Mouse (Mus musculus): ENCODE data around the gene Prss43. TPM values are rescaled to one million over a fixed set of nuclear protein-coding genes. Genes with fewer than 3 reads are reported as not detected.

Prss43 gene
- polyA plus RNA-seq, 1 experiment from 2014 or later: not detected

- H3K9me3 ChIP-seq (ENCODE audit: control insufficient read depth, low read length): no peaks in the 10 kb centered on the region
- H3K9ac ChIP-seq: no peak within 1 kb of the TSS
- H3K4me1 ChIP-seq (replicated peaks; ENCODE audit: control insufficient read depth, insufficient read depth, low read length): no peaks in the 10 kb centered on the region
- H3K4me3 ChIP-seq (replicated peaks; ENCODE audit: low read length): no peak within 1 kb of the TSS
- WGBS: 83% methylated on average over 19 of the region's 19 CpGs
- DNase-seq (ENCODE audit: low spot score): no peak
- H3K36me3 ChIP-seq (replicated peaks; ENCODE audit: control insufficient read depth, insufficient read depth): no peaks in the 10 kb centered on the region
- peak within 1 kb of the TSS; percentile 15; the same call in 1 of the 2 replicates for H3K4me2 ChIP-seq (replicated peaks)
- H3K27me3 ChIP-seq (ENCODE audit: control insufficient read depth, insufficient read depth, low read length): no peaks in the 10 kb centered on the region
- no peak within 1 kb of the TSS for H3K27ac ChIP-seq
- ATAC-seq (ENCODE audit: low FRiP score): no peak
Measured at GRCm38 (mm10) chr9:110834411-110834810, 7.9 kb downstream of the Prss43 start, which contains the start of gene Prss45. Gene Prss45 (plus strand): TSS chr9:110834588.

- 35% methylated on average over 10 of the region's 10 CpGs for WGBS
- no peak for DNase-seq (ENCODE audit: low spot score)
- H3K36me3 ChIP-seq (replicated peaks; ENCODE audit: control insufficient read depth, insufficient read depth): no peaks in the 10 kb centered on the region
- ATAC-seq (ENCODE audit: low FRiP score): no peak
- H3K9ac ChIP-seq: no peak overlapping the region
- no peak overlapping the region for H3K4me3 ChIP-seq (replicated peaks; ENCODE audit: low read length)
- no peaks in the 10 kb centered on the region for H3K4me1 ChIP-seq (replicated peaks; ENCODE audit: control insufficient read depth, insufficient read depth, low read length)
- no peak overlapping the region for H3K27ac ChIP-seq
- H3K27me3 ChIP-seq (ENCODE audit: control insufficient read depth, insufficient read depth, low read length): no peaks in the 10 kb centered on the region
- H3K4me2 ChIP-seq (replicated peaks): peak overlapping the region; percentile 15; the same call in 1 of the 2 replicates
- H3K9me3 ChIP-seq (ENCODE audit: control insufficient read depth, low read length): no peaks in the 10 kb centered on the region
Measured at GRCm38 (mm10) chr9:110834961-110835360, 8.5 kb downstream of the Prss43 start.

GRCm38 (mm10) chr9:110836112-110836511 is 9.6 kb downstream of the Prss43 start:
- Histone ChIP-seq H3K4me2 (replicated peaks) (no peak overlapping the region), H3K9me3 (ENCODE audit: control insufficient read depth, low read length) (no peaks in the 10 kb centered on the region), H3K27me3 (ENCODE audit: control insufficient read depth, insufficient read depth, low read length) (no peaks in the 10 kb centered on the region), H3K36me3 (replicated peaks; ENCODE audit: control insufficient read depth, insufficient read depth) (no peaks in the 10 kb centered on the region), H3K9ac (no peak overlapping the region), H3K4me1 (replicated peaks; ENCODE audit: control insufficient read depth, insufficient read depth, low read length) (no peaks in the 10 kb centered on the region), H3K4me3 (replicated peaks; ENCODE audit: low read length) (no peak overlapping the region), H3K27ac (no peak overlapping the region)
- 48% methylated on average over 2 of the region's 2 CpGs for WGBS
- ATAC-seq (ENCODE audit: low FRiP score) (no peak), DNase-seq (ENCODE audit: low spot score) (no peak)

- ATAC-seq (ENCODE audit: low FRiP score): no peak
- Histone ChIP-seq H3K36me3 (replicated peaks; ENCODE audit: control insufficient read depth, insufficient read depth) (no peaks in the 10 kb centered on the region), H3K27ac (no peak overlapping the region)
Measured at GRCm38 (mm10) chr9:110840905-110841304, 14.4 kb downstream of the Prss43 start.

GRCm38 (mm10) chr9:110841438-110841837 is 14.9 kb downstream of the Prss43 start:
- no peak for ATAC-seq (ENCODE audit: low FRiP score)
- no peak overlapping the region for H3K27ac ChIP-seq
- 97% methylated on average over 2 of the region's 2 CpGs for WGBS
- H3K4me1 ChIP-seq (replicated peaks; ENCODE audit: control insufficient read depth, insufficient read depth, low read length): no peaks in the 10 kb centered on the region
- no peaks in the 10 kb centered on the region for H3K27me3 ChIP-seq (ENCODE audit: control insufficient read depth, insufficient read depth, low read length)
- H3K36me3 ChIP-seq (replicated peaks; ENCODE audit: control insufficient read depth, insufficient read depth): no peaks in the 10 kb centered on the region
- no peak overlapping the region for H3K4me3 ChIP-seq (replicated peaks; ENCODE audit: low read length)
- no peak overlapping the region for H3K9ac ChIP-seq
- no peak for DNase-seq (ENCODE audit: low spot score)
- no peak overlapping the region for H3K4me2 ChIP-seq (replicated peaks)
- H3K9me3 ChIP-seq (ENCODE audit: control insufficient read depth, low read length): no peaks in the 10 kb centered on the region

More at GRCm38 (mm10) chr9:110840905-110841304, 14.4 kb downstream of the Prss43 start:
- H3K9me3 ChIP-seq (ENCODE audit: control insufficient read depth, low read length): no peaks in the 10 kb centered on the region
- no peak for DNase-seq (ENCODE audit: low spot score)
- no peak overlapping the region for H3K4me2 ChIP-seq (replicated peaks)
- no peak overlapping the region for H3K9ac ChIP-seq
- WGBS: 65% methylated on average over 6 of the region's 6 CpGs
- no peaks in the 10 kb centered on the region for H3K27me3 ChIP-seq (ENCODE audit: control insufficient read depth, insufficient read depth, low read length)
- no peak overlapping the region for H3K4me3 ChIP-seq (replicated peaks; ENCODE audit: low read length)
- H3K4me1 ChIP-seq (replicated peaks; ENCODE audit: control insufficient read depth, insufficient read depth, low read length): no peaks in the 10 kb centered on the region

GRCm38 (mm10) chr9:110844206-110844605 is 17.7 kb downstream of the Prss43 start, which contains the start of gene Prss46:
Gene Prss46 (plus strand): TSS chr9:110844506.
- Histone ChIP-seq H3K36me3 (replicated peaks; ENCODE audit: control insufficient read depth, insufficient read depth) (no peaks in the 10 kb centered on the region), H3K27ac (no peak within 1 kb of the TSS), H3K4me1 (replicated peaks; ENCODE audit: control insufficient read depth, insufficient read depth, low read length) (no peaks in the 10 kb centered on the region), H3K9me3 (ENCODE audit: control insufficient read depth, low read length) (no peaks in the 10 kb centered on the region), H3K4me3 (replicated peaks; ENCODE audit: low read length) (no peak within 1 kb of the TSS), H3K27me3 (ENCODE audit: control insufficient read depth, insufficient read depth, low read length) (no peaks in the 10 kb centered on the region), H3K4me2 (replicated peaks) (no peak within 1 kb of the TSS), H3K9ac (no peak within 1 kb of the TSS)
- ATAC-seq (ENCODE audit: low FRiP score) (no peak), DNase-seq (ENCODE audit: low spot score) (no peak)
- WGBS: 87% methylated on average over 10 of the region's 10 CpGs

- no peak for ATAC-seq (ENCODE audit: low FRiP score)
- Histone ChIP-seq H3K9ac (no peak overlapping the region), H3K4me2 (replicated peaks) (no peak overlapping the region), H3K4me1 (replicated peaks; ENCODE audit: control insufficient read depth, insufficient read depth, low read length) (no peaks in the 10 kb centered on the region), H3K27me3 (ENCODE audit: control insufficient read depth, insufficient read depth, low read length) (no peaks in the 10 kb centered on the region), H3K4me3 (replicated peaks; ENCODE audit: low read length) (no peak overlapping the region), H3K36me3 (replicated peaks; ENCODE audit: control insufficient read depth, insufficient read depth) (no peaks in the 10 kb centered on the region), H3K9me3 (ENCODE audit: control insufficient read depth, low read length) (no peaks in the 10 kb centered on the region), H3K27ac (no peak overlapping the region)
- 80% methylated on average over 7 of the region's 7 CpGs for WGBS
- DNase-seq (ENCODE audit: low spot score): no peak
Measured at GRCm38 (mm10) chr9:110849162-110849561, 22.7 kb downstream of the Prss43 start.

GRCm38 (mm10) chr9:110855903-110856302 is 29.4 kb downstream of the Prss43 start:
- H3K27ac ChIP-seq: no peak overlapping the region
- H3K27me3 ChIP-seq (ENCODE audit: control insufficient read depth, insufficient read depth, low read length): peaks cover 11% of the 10 kb centered on the region; the same call in 1 of the 2 replicates
- no peak for DNase-seq (ENCODE audit: low spot score)
- no peaks in the 10 kb centered on the region for H3K36me3 ChIP-seq (replicated peaks; ENCODE audit: control insufficient read depth, insufficient read depth)
- no peak overlapping the region for H3K4me2 ChIP-seq (replicated peaks)
- H3K4me1 ChIP-seq (replicated peaks; ENCODE audit: control insufficient read depth, insufficient read depth, low read length): peaks cover 7% of the 10 kb centered on the region; the same call in 1 of the 2 replicates
- no peak overlapping the region for H3K4me3 ChIP-seq (replicated peaks; ENCODE audit: low read length)
- H3K9me3 ChIP-seq (ENCODE audit: control insufficient read depth, low read length): no peaks in the 10 kb centered on the region
- no peak for ATAC-seq (ENCODE audit: low FRiP score)
- 72% methylated on average over 7 of the region's 7 CpGs for WGBS
- no peak overlapping the region for H3K9ac ChIP-seq

GRCm38 (mm10) chr9:110856920-110857319 is 30.4 kb downstream of the Prss43 start:
- Histone ChIP-seq H3K36me3 (replicated peaks; ENCODE audit: control insufficient read depth, insufficient read depth) (no peaks in the 10 kb centered on the region), H3K9ac (no peak overlapping the region), H3K27me3 (ENCODE audit: control insufficient read depth, insufficient read depth, low read length) (peaks cover 11% of the 10 kb centered on the region; the same call in 1 of the 2 replicates), H3K4me1 (replicated peaks; ENCODE audit: control insufficient read depth, insufficient read depth, low read length) (peaks cover 7% of the 10 kb centered on the region; the same call in 1 of the 2 replicates), H3K4me3 (replicated peaks; ENCODE audit: low read length) (no peak overlapping the region), H3K4me2 (replicated peaks) (no peak overlapping the region), H3K9me3 (ENCODE audit: control insufficient read depth, low read length) (no peaks in the 10 kb centered on the region), H3K27ac (no peak overlapping the region)
- WGBS: 64% methylated on average over 4 of the region's 4 CpGs
- DNase-seq (ENCODE audit: low spot score) (no peak), ATAC-seq (ENCODE audit: low FRiP score) (no peak)
